Mouse (Mus musculus) olfactory bulb, adult 2 months (tissue): ENCODE data around the gene Lyrm2.

Experiments used
- CTCF ChIP-seq: fragments of 200-500 bp; IDR thresholded peaks from 2 replicates; pipeline ENCODE4 v1.5.1; 2012; ENCODE audit warnings: low read depth, mild to moderate bottlenecking, low read length, moderate library complexity; ENCODE audit not compliant: insufficient read depth
- POLR2A ChIP-seq: fragments of 200-500 bp; IDR thresholded peaks from 2 replicates; pipeline ENCODE4 v1.6.1; 2012; ENCODE audit warnings: mild to moderate bottlenecking, low read depth, low read length, moderate library complexity; ENCODE audit not compliant: insufficient read depth

DNA sequence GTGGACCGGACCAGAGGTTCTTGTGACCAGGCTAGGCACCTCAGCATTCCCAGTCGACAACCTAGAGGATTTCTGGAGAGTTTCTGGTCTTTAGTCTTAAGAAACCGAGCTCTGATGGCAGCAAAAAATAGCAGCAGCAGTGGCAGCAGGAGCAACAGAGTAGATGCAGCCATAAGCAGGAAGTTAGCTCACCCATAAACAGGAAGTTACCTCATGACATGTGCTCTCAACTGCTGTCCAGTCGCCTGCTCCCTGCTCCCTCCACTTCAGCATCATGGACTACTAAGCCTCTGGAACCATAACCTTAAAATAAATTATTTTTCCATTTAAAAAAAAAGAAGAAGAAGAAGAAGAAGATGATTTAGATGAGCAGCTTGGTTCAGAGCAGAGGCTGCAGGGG, 11.0 kb upstream of the Lyrm2 start:
- TF ChIP-seq CTCF (no peak), POLR2A (no peak)
